Mouse (Mus musculus) liver, embryonic 13.5 days (tissue): ENCODE results near the gene Ctr9. TPM values are rescaled to one million over a fixed set of nuclear protein-coding genes. Genes with fewer than 3 reads are reported as not detected.

Source experiments
- polyA plus RNA-seq: library from polyadenylated mRNA; unstranded; fragments of >200 nt; fragmentation: Nextera tagmentation; extraction: Ambion mirVana; gene quantifications from 2 replicates; pipeline ENCODE4 v1.2.1, GENCODE M21; 2015

Gene Ctr9
- polyA plus RNA-seq, 1 experiment from 2014 or later, result 29.3 TPM

Other genes starting within 250 kb of the Ctr9 start
- gene Rnf141, start 184.5 kb upstream of the Ctr9 start, polyA plus RNA-seq, result 24.0 and 30.3 TPM in 2 replicates
- gene Lyve1, start 165.7 kb upstream of the Ctr9 start, polyA plus RNA-seq, result 25.4 and 33.7 TPM in 2 replicates
- 6.2 and 9.4 TPM in 2 replicates for gene Mrvi1, start 46.5 kb upstream of the Ctr9 start, polyA plus RNA-seq
- 429 and 601 TPM in 2 replicates for gene Eif4g2, start 54.1 kb downstream of the Ctr9 start, polyA plus RNA-seq